Mouse (Mus musculus): ENCODE measurements around the gene Gm8005.
"Not testable (repeated sequence)": the region's sequence is repeated elsewhere in the genome, so short reads cannot be mapped to it uniquely, and the experiment has no call there.

Gene Gm8005

DNA sequence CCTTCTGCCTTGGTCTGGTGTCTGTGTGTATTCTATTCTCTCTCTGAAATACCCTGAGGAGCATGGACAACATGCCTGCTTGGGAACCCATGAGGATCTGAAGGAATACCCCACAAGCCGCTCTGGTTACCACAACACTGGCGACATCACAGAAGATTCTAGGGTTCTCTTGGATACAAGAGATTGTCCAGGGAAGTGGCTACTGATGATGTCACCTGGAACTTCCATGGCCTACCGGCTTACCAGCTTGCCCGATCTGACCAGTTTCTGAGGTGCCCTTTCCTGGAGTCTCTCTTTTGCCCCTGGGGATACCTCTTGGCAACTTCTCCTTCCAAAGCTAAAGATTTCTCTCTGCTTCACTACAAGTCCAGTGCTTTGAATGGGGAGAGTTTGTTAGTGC is at the start of gene Gm8005:
Gene Gm8005, minus strand, starts transcription at position 101 of the 400 bp plus-strand sequence.
- DNase-seq (ENCODE audit: low spot score in 2 of 2) = not testable (repeated sequence)

DNA sequence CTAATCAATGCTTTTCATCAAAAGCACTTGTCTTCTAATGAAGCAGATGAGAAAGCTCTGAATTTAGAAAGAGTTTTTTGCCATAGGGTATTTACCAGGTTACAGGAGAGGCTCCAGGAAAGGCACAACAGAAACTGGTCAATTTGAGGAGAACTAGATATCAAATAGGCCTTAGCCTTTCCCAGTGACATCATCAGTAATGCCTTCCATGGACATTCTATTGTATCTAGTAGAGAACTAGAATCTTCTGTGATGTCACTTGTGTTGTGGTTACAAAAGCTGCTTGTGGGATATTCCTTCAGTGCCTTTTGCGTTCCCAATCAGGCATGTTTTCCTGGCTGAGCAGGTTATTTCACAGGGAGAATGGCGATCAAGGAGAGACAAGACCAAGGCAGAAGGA is 24.1 kb upstream of the Gm8005 start, which contains the start of gene Gm8011:
Gene Gm8011, plus strand, starts transcription at position 301 of the 400 bp plus-strand sequence.
- not testable (repeated sequence) for DNase-seq (ENCODE audit: low spot score in 2 of 2)
